Comparison of ENCODE assay signal across 14 mouse cellular contexts in the genomic region with DNA sequence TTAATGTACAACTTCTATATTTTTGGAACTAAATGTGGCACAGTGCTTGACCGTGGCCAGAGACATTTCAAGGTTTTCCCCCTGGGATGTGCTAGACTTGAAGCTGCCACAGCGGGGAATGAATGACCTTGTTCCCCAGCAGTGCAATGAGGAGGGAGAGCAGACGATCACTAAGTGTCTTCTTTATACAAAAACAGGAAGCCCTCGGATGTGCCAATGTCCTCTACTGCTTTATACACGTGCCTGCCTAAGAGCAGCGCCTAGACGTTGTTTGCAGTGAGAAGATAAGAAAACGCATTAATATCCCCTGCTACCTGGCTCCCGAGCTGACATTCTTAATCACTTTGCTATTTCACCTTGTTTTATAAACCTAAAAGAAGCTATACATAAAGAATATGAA. TPM values are rescaled to one million over a fixed set of nuclear protein-coding genes. Genes with fewer than 3 reads are reported as not detected.
DNase-seq lines count a peak whose midpoint lies in the region; ATAC-seq and TF ChIP-seq lines count a peak whose summit lies in the region.
"Had no signal": no experiment of that assay in that cellular context is flagged by ENCODE, and none has a peak within 500 bp of the region (broad histone marks: within the 10 kb centered on the region; RNA-seq: fewer than 3 reads in every experiment).

No protein-coding gene starts in this region.

- no peak overlapping the region for H3K4me2 ChIP-seq in forebrain, embryonic 12.5 days

- peak; percentile 41 for DNase-seq in adrenal gland, postnatal 14 days
- DNase-seq in adrenal gland, postnatal 25 days: no peak
- DNase-seq in thymus, adult 2 months: no peak
- DNase-seq in thymus, postnatal 25 days: no peak
- DNase-seq in thymus, postnatal 4 days: peak; percentile 43
- DNase-seq in urinary bladder, postnatal 25 days (ENCODE audit: low spot score): no peak
- DNase-seq: cerebellum, adult 2 months; heart, postnatal 36 days; right cerebral cortex, postnatal 4 days had no signal

- no peaks in the 10 kb centered on the region for H3K9me3 ChIP-seq in forebrain, embryonic 12.5 days

- TF ChIP-seq POLR2A in thymus, adult 2 months (IDR thresholded peaks at IDR 0.05; ENCODE audit: control insufficient read depth, extremely low read depth, insufficient read depth, low read length, poor library complexity): no peak

- WGBS in thymus, adult 2 months: 17% methylated on average over 9 of the region's 9 CpGs
- 86% methylated on average over 9 of the region's 9 CpGs for WGBS in forebrain, embryonic 12.5 days

- H3K36me3 ChIP-seq in thymus, adult 2 months (ENCODE audit: control insufficient read depth, insufficient read depth, low read length): no peaks in the 10 kb centered on the region
- no peaks in the 10 kb centered on the region for H3K36me3 ChIP-seq in forebrain, embryonic 12.5 days (replicated peaks)

- no peak overlapping the region for H3K9ac ChIP-seq in forebrain, embryonic 12.5 days

- no peaks in the 10 kb centered on the region for H3K27me3 ChIP-seq in thymus, adult 2 months (ENCODE audit: control insufficient read depth, insufficient read depth, low read length)
- H3K27me3 ChIP-seq in forebrain, embryonic 12.5 days: no peaks in the 10 kb centered on the region

- H3K4me1 ChIP-seq in thymus, adult 2 months (replicated peaks; ENCODE audit: control insufficient read depth, insufficient read depth, low read length): peaks cover 23% of the 10 kb centered on the region
- no peaks in the 10 kb centered on the region for H3K4me1 ChIP-seq in forebrain, embryonic 12.5 days

- H3K4me3 ChIP-seq in thymus, adult 2 months (ENCODE audit: control insufficient read depth, insufficient read depth, low read length): no peak overlapping the region
- no peak overlapping the region for H3K4me3 ChIP-seq in forebrain, embryonic 12.5 days (replicated peaks)
- H3K4me3 ChIP-seq: myocyte had no signal

- ATAC-seq in inflammation-experienced regulatory T-cells, adult 6 months: peak; percentile 47
- no peak for ATAC-seq in forebrain, embryonic 12.5 days (ENCODE audit: low FRiP score)
- ATAC-seq: intestine, embryonic 16.5 days had no signal

- peak overlapping the region; percentile 87 for H3K27ac ChIP-seq in thymus, adult 2 months (ENCODE audit: control insufficient read depth, insufficient read depth, low read length)
- no peak overlapping the region for H3K27ac ChIP-seq in forebrain, embryonic 12.5 days
- H3K27ac ChIP-seq: stomach, postnatal 0 days had no signal

- TF ChIP-seq CTCF in thymus, adult 2 months (IDR thresholded peaks at IDR 0.05; ENCODE audit: borderline replicate concordance, control insufficient read depth, extremely low read depth, insufficient read depth, low read length, poor library complexity): no peak

RNA-seq across cellular contexts. Expression of a gene that starts 55.3 kb away (rescaled TPM):
- 27.8 and 49.3 TPM in 2 replicates for total RNA-seq in adrenal gland, postnatal 14 days (2021)
- total RNA-seq in adrenal gland, postnatal 25 days (2021): 9.8 and 22.7 TPM in 2 replicates
- polyA plus RNA-seq in thymus, adult 2 months (2012; rRNA removed): 141 and 162 TPM in 2 replicates
- polyA plus RNA-seq in inflammation-experienced regulatory T-cells, adult 6 months (2017; shearing (Covaris generic)): 100 to 1,000 TPM; 539 to 808 (median 732) TPM
- polyA plus RNA-seq in forebrain, embryonic 12.5 days (2016; fragmentation: Nextera tagmentation; extraction: Ambion mirVana): 3.2 and 4.2 TPM in 2 replicates

Comparison
In these comparisons a context has a peak if more than half of its experiments do, and no peak if none do; other contexts are left out.
1. DNase-seq: peak in adrenal gland, postnatal 14 days (single experiment) and thymus, postnatal 4 days (single experiment); none in adrenal gland, postnatal 25 days (single experiment), thymus, adult 2 months (single experiment), thymus, postnatal 25 days (single experiment) and urinary bladder, postnatal 25 days (single experiment).
2. RNA of a gene that starts 55.3 kb away (polyA plus RNA-seq): 539 to 808 TPM in inflammation-experienced regulatory T-cells, adult 6 months and 141 to 162 TPM in thymus, adult 2 months; 3.2 to 4.2 TPM in forebrain, embryonic 12.5 days; every median in the first group is over 10 times any median in the second.